Mouse (Mus musculus): ENCODE measurements around the gene Pced1b.
A peak's percentile ranks its signal among the peaks of the same experiment; 100 is the strongest.

Gene Pced1b

GRCm38 (mm10) chr15:97286731-97287130, 39.8 kb downstream of the Pced1b start:
- DNase-seq (ENCODE audit: low spot score in 2 of 2), result no peak

- DNase-seq (ENCODE audit: low spot score in 2 of 2), result no peak
Observed at GRCm38 (mm10) chr15:97287436-97288143, 40.7 kb downstream of the Pced1b start.

DNA sequence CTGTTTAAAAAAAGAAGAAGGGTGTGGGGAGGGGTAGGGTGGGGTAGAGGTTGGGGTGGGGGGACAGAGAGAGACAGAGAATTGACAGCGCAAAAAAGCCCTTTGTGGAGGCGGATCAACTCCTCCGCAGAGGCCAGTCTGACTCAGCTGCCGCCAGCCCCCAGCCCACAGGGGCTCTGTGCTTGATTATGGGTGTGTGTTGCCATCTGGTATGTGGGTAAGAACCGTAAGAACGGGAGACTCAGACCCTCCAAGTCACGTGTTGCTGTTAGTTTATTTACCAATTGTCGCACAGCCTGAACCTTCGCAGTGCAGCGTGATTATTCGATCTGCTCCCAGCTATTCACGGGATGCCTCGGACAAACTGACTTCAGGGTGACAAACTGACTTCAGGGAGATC, 41.8 kb downstream of the Pced1b start:
- no peak for DNase-seq (ENCODE audit: low spot score in 2 of 2)

- DNase-seq (ENCODE audit: low spot score in 2 of 2), result no peak
Observed at GRCm38 (mm10) chr15:97289176-97289575, 42.3 kb downstream of the Pced1b start.

- no peak for DNase-seq (ENCODE audit: low spot score in 2 of 2)
Observed at GRCm38 (mm10) chr15:97290351-97290750, 43.4 kb downstream of the Pced1b start.

DNA sequence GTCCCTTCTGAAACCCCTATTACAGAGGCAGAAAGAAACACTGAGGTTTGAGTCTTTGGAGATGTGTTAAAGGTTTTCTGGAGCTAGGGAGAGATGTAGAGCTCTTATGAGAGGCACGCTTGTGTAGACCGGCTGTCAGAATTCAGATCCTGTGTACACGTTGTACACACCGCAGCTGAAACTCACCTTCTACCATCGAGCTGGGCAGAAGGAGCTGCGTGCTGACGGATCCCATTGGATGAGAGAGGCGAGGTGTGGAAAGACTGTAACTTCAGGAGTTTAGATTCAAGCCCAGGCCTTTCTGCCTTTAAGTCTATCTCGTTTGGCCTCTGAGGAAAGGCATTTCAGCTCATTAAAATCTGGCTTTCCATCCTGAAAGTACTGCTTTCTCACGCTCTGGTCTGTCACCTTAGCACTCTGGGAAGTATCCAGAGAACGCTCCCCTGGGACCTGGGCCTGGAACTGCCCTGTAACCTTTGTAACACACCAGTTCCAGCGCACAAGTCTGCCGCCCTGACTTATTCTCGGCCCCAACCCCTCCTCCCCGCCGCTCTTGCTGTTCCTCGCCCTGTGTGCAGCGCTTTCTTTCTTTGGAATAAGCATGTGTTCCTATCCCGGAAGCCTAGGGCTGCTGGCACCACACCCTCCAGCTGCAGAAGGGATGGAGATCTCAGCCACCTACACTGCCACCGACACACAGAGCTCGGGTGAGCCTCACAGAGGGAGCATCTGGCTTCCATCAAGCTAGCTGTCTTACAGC, 44.6 kb downstream of the Pced1b start:
- peak; percentile 59 to 62 for DNase-seq (ENCODE audit: low spot score in 2 of 2)

DNA sequence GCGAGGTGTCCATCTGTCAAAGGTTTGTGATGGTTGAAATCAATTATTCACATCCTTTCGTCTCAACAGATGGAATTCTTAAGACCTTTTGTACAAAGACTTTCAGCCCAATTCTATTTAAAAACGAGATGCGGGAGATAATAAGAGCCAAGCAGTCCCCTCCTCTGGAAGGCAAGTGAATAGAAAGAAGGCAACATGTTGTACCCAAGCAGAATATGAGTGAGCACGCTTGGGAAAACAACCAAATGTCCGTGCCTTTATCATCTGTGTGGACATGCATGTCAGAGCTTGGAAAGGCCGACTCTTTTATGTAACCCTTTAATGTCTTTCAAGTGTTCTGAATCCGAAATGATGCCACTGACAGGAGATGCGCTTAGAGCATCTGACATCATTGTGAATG, 61.0 kb downstream of the Pced1b start:
- DNase-seq (ENCODE audit: low spot score in 2 of 2), result no peak

GRCm38 (mm10) chr15:97309533-97309932, 62.6 kb downstream of the Pced1b start:
- DNase-seq (ENCODE audit: low spot score in 2 of 2), result no peak

- DNase-seq (ENCODE audit: low spot score in 2 of 2), result no peak
Observed at GRCm38 (mm10) chr15:97310251-97310650, 63.3 kb downstream of the Pced1b start.

- DNase-seq (ENCODE audit: low spot score in 2 of 2), result no peak
Observed at GRCm38 (mm10) chr15:97311211-97311610, 64.3 kb downstream of the Pced1b start.

DNA sequence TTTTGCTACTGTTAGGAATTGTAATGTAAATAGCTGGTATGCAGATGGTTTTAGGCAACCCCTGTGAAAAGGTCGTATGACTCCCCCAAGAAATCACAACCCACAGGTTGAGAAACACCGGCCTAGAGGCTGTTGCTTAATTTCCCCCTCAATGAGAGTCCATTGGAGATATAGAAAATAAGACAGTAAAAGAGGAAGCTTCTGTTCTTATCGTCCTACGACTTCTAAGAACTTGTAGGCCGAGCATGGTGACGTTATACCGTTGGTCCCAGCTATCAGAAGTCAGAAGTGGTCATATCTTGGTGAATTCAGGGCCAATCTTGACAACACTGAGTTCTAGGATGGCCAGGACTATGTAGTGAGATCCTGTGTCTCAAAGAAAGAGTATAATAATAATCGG, 65.0 kb downstream of the Pced1b start:
- DNase-seq (ENCODE audit: low spot score in 2 of 2), result no peak

GRCm38 (mm10) chr15:97314720-97315421, 68.0 kb downstream of the Pced1b start:
- DNase-seq (ENCODE audit: low spot score in 2 of 2), result peak; percentile 22 to 26

- DNase-seq (ENCODE audit: low spot score in 2 of 2), result peak; percentile 27 to 35
Observed at GRCm38 (mm10) chr15:97315422-97315757, 68.5 kb downstream of the Pced1b start.

DNA sequence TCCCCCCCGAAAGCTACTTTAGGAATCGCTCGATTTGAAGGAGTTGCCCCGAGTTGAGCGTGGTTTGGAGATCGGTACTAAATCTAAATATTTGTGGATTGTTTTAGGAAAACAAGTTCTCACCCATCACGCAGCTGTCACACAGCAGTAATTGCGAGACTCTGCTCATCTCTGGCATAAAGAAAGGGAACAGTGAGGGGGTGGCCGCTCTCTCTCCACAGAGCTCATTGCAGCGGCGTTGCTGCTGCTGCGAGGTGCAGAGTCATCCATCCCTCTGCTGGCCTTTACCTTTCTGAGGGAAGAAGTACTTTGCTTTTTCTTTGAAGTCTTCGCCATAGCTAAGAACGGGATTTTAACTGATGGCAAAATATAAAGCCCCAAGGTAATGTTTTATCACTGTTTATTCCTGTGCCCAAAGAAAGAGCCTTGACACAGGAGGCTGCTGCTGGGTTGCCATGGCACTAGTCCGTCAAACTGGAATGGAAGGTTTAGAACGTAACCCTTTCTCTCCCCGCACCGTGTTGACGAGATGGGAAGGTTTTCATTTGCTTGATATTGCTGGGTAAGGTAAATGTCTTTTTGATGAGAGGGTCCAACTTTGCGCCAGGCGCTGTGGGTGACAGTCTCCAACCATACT, 71.6 kb downstream of the Pced1b start:
- DNase-seq (ENCODE audit: low spot score in 2 of 2), result peak in 1 of 2 experiments; percentile 14

GRCm38 (mm10) chr15:97322821-97323220, 75.9 kb downstream of the Pced1b start:
- no peak for DNase-seq (ENCODE audit: low spot score in 2 of 2)

GRCm38 (mm10) chr15:97323466-97323865, 76.6 kb downstream of the Pced1b start:
- DNase-seq (ENCODE audit: low spot score in 2 of 2), result no peak

DNA sequence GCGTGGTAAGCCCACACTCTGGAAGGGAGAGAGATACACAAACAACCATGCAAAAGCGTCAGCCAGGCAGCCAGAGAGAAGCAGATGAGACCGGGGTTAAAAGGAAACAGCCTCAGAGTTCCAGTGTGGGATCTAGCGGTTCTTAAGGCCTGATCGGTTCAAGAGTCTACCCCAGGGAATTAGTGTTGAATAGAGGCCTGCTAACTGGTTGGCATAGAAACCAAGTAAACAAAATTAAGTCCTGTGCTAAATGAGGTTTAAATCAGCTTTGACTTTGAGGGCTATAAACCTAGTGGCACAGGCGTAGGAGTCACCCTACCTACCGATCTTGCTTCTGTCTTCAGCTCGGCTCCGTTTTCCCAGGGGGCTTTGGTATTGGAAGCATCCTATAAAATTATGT, 77.4 kb downstream of the Pced1b start:
- no peak for DNase-seq (ENCODE audit: low spot score in 2 of 2)

- no peak for DNase-seq (ENCODE audit: low spot score in 2 of 2)
Observed at GRCm38 (mm10) chr15:97327500-97328081, 80.7 kb downstream of the Pced1b start.

DNA sequence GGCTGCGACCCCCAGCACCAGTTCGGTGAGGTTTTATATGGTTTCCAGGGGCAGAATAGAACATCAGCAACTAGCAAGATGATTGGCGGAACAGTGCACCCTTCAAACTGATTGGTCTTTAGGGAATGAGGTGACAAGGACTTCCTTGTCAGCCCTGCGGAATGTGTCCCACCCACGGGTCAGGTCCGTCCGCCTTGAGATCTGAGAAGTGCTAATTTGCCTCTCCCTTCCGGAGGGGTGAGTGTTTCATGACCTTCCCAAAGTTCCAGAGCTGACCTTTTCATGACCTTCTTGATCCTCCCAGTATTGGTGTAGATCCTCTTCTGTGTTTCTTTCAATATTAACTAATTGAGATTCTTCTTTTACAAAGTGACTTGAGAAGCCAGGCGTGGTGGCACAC, 85.7 kb downstream of the Pced1b start:
- DNase-seq (ENCODE audit: low spot score in 2 of 2), result no peak

GRCm38 (mm10) chr15:97337636-97338352, 90.9 kb downstream of the Pced1b start:
- DNase-seq (ENCODE audit: low spot score in 2 of 2), result no peak

GRCm38 (mm10) chr15:97338377-97339060, 91.6 kb downstream of the Pced1b start:
- DNase-seq (ENCODE audit: low spot score in 2 of 2), result no peak

Measured in frontal cortex, postnatal 36 days (tissue).